Mouse (Mus musculus): ENCODE measurements around the gene Evx1. TPM values are rescaled to one million over a fixed set of nuclear protein-coding genes. Genes with fewer than 3 reads are reported as not detected.

Evx1 gene
- not detected for polyA plus RNA-seq (2017; shearing (Covaris generic))

GRCm38 (mm10) chr6:52313391-52314303 is at the start of gene Evx1:
Gene Evx1 (plus strand): TSS chr6:52313498.

Other genes with a start within 250 kb of the Evx1 start
- not detected for gene Hoxa1, start 155.2 kb upstream of the Evx1 start, polyA plus RNA-seq (2017; shearing (Covaris generic))
- gene Hoxa2, start 148.7 kb upstream of the Evx1 start, polyA plus RNA-seq (2017; shearing (Covaris generic)): not detected
- not detected for gene 5730596B20Rik, start 136.0 kb upstream of the Evx1 start, polyA plus RNA-seq (2017; shearing (Covaris generic))
- gene Hoxa4, start 121.7 kb upstream of the Evx1 start, polyA plus RNA-seq (2017; shearing (Covaris generic)): not detected
- 0.19 TPM for gene Hoxa5, start 108.9 kb upstream of the Evx1 start, polyA plus RNA-seq (2017; shearing (Covaris generic))
- not detected for gene Hoxa6, start 104.8 kb upstream of the Evx1 start, polyA plus RNA-seq (2017; shearing (Covaris generic))
- not detected for gene Hoxa3, start 100.2 kb upstream of the Evx1 start, polyA plus RNA-seq (2017; shearing (Covaris generic))
- not detected for gene Gm28308, start 100.2 kb upstream of the Evx1 start, polyA plus RNA-seq (2017; shearing (Covaris generic))
- 1.7 TPM for gene Hoxa7, start 91.6 kb upstream of the Evx1 start, polyA plus RNA-seq (2017; shearing (Covaris generic))
- gene Hoxa9, start 82.4 kb upstream of the Evx1 start, polyA plus RNA-seq (2017; shearing (Covaris generic)): 0.17 TPM
- not detected for gene Hoxa10, start 72.6 kb upstream of the Evx1 start, polyA plus RNA-seq (2017; shearing (Covaris generic))
- not detected for gene Hoxa11, start 67.7 kb upstream of the Evx1 start, polyA plus RNA-seq (2017; shearing (Covaris generic))
- not detected for gene Hoxa13, start 52.6 kb upstream of the Evx1 start, polyA plus RNA-seq (2017; shearing (Covaris generic))